ENCODE assay signal across 21 mouse cellular contexts in the genomic region with DNA sequence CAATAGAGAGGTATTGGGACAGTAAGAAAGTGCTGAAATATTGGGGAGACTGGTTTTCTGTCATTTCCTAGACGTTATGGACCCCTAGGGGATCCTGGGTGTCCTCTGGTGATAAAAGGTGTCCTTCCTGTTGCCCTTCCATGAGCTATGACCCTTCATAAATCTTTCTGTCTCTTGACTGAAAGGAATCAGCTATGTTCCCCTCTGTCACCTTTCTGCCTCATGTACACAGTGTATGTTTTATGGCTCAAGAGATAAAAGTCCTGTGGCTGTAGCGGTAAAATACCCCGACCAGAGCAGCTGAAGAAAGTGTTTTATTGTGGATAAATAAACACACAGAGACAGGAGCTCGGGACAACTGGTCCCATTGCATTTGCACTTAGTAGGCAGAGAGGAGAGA. TPM values are rescaled to one million over a fixed set of nuclear protein-coding genes. Genes with fewer than 3 reads are reported as not detected.
DNase-seq lines count a peak whose midpoint lies in the region; ATAC-seq and TF ChIP-seq lines count a peak whose summit lies in the region.
"Had no signal": no experiment of that assay in that cellular context is flagged by ENCODE, and none has a peak within 500 bp of the region (broad histone marks: within the 10 kb centered on the region; RNA-seq: fewer than 3 reads in every experiment).

No protein-coding gene starts in this region.

- TF ChIP-seq POLR2A in kidney, adult 2 months (IDR thresholded peaks at IDR 0.05; ENCODE audit: low read depth, low read length), result no peak

- no peaks in the 10 kb centered on the region for H3K9me3 ChIP-seq in intestine, embryonic 15.5 days
- no peaks in the 10 kb centered on the region for H3K9me3 ChIP-seq in liver, embryonic 16.5 days (replicated peaks; ENCODE audit: control insufficient read depth, low read length)
- H3K9me3 ChIP-seq: hindbrain, embryonic 15.5 days; limb, embryonic 15.5 days had no signal

- 16% methylated on average over 4 of the region's 4 CpGs for WGBS in kidney, adult 2 months
- 18% methylated on average over 4 of the region's 4 CpGs for WGBS in intestine, embryonic 15.5 days
- 23% methylated on average over 4 of the region's 4 CpGs for WGBS in liver, embryonic 16.5 days (ENCODE audit: insufficient replicate concordance)

- no peak for TF ChIP-seq CTCF in kidney, adult 2 months (conservative IDR thresholded peaks at IDR 0.05; ENCODE audit: insufficient read depth, insufficient read length, low read depth, low read length)

- DNase-seq in embryo, embryonic 11 days, result peak; percentile 17
- no peak for DNase-seq in embryo, embryonic 10.5 days (ENCODE audit: low spot score)
- no peak for DNase-seq in kidney, adult 2 months
- no peak for DNase-seq in kidney, adult 11 months
- no peak for DNase-seq in gastrocnemius, postnatal 14 days
- DNase-seq in lung, postnatal 14 days, result no peak
- DNase-seq: cerebellum, postnatal 14 days; gastrocnemius, postnatal 36 days; heart, postnatal 14 days; kidney, postnatal 10 days; lung, postnatal 4 days; thymus, adult 18-20 months had no signal

- H3K4me2 ChIP-seq in intestine, embryonic 15.5 days (replicated peaks), result peak overlapping the region; percentile 34
- peak overlapping the region; percentile 6; the same call in 1 of the 2 replicates for H3K4me2 ChIP-seq in liver, embryonic 16.5 days (ENCODE audit: low read depth, low read length)
- H3K4me2 ChIP-seq: hindbrain, embryonic 15.5 days; limb, embryonic 15.5 days; midbrain, embryonic 11.5 days; neural tube, embryonic 13.5 days had no signal

- intact Hi-C loops in gastrocnemius, postnatal 14 days (cut with DNase I; ENCODE audit: low total_unique reads), result no loop called here

- peak overlapping the region; percentile 11 for H3K27ac ChIP-seq in kidney, adult 2 months (ENCODE audit: insufficient read depth, low read depth, low read length)
- H3K27ac ChIP-seq in intestine, embryonic 15.5 days, result peak overlapping the region; percentile 39
- H3K27ac ChIP-seq in liver, embryonic 16.5 days (ENCODE audit: low read length), result peak overlapping the region; percentile 50
- H3K27ac ChIP-seq: hindbrain, embryonic 15.5 days; limb, embryonic 15.5 days; neural tube, embryonic 13.5 days had no signal

- H3K36me3 ChIP-seq in kidney, adult 2 months (ENCODE audit: control insufficient read depth, insufficient read depth, low read length), result no peaks in the 10 kb centered on the region
- H3K36me3 ChIP-seq in intestine, embryonic 15.5 days, result no peaks in the 10 kb centered on the region
- H3K36me3 ChIP-seq in liver, embryonic 16.5 days (ENCODE audit: control insufficient read depth, insufficient read depth), result no peaks in the 10 kb centered on the region
- H3K36me3 ChIP-seq: hindbrain, embryonic 15.5 days; neural tube, embryonic 13.5 days had no signal

- H3K4me1 ChIP-seq in kidney, adult 2 months (ENCODE audit: control insufficient read depth, insufficient read depth, low read length), result peaks cover 62% of the 10 kb centered on the region
- H3K4me1 ChIP-seq in intestine, embryonic 15.5 days (replicated peaks), result peaks cover 53% of the 10 kb centered on the region
- peaks cover 3% of the 10 kb centered on the region for H3K4me1 ChIP-seq in liver, embryonic 16.5 days (ENCODE audit: control insufficient read depth, low read depth, low read length)

- no peak overlapping the region for H3K9ac ChIP-seq in intestine, embryonic 15.5 days
- H3K9ac ChIP-seq in liver, embryonic 16.5 days (ENCODE audit: low read depth, low read length), result no peak overlapping the region
- H3K9ac ChIP-seq: hindbrain, embryonic 15.5 days; limb, embryonic 15.5 days; neural tube, embryonic 13.5 days had no signal

- no peak overlapping the region for H3K4me3 ChIP-seq in kidney, adult 2 months (ENCODE audit: insufficient read depth, low read depth, low read length)
- no peak overlapping the region for H3K4me3 ChIP-seq in intestine, embryonic 15.5 days (replicated peaks)
- H3K4me3 ChIP-seq in liver, embryonic 16.5 days (ENCODE audit: low read depth, low read length), result no peak overlapping the region
- H3K4me3 ChIP-seq: erythroblast, embryonic 14.5 days; hindbrain, embryonic 15.5 days; limb, embryonic 15.5 days; neural tube, embryonic 13.5 days had no signal

- ATAC-seq in intestine, embryonic 15.5 days, result peak; percentile 64
- ATAC-seq in liver, embryonic 16.5 days (ENCODE audit: low read depth), result no peak
- ATAC-seq: forebrain, embryonic 14.5 days had no signal

- no peaks in the 10 kb centered on the region for H3K27me3 ChIP-seq in kidney, adult 2 months (replicated peaks; ENCODE audit: control insufficient read depth, insufficient read depth, low read length)
- H3K27me3 ChIP-seq in intestine, embryonic 15.5 days (replicated peaks), result no peaks in the 10 kb centered on the region
- H3K27me3 ChIP-seq in liver, embryonic 16.5 days (ENCODE audit: control insufficient read depth, insufficient read depth, low read depth, low read length), result peaks cover 9% of the 10 kb centered on the region
- H3K27me3 ChIP-seq: hindbrain, embryonic 15.5 days; limb, embryonic 15.5 days; neural tube, embryonic 13.5 days had no signal

RNA-seq across cellular contexts. Expression of a gene that starts 5.2 kb away (rescaled TPM):
- polyA plus RNA-seq in kidney, adult 2 months (2012; rRNA removed), result 15.9 and 20.2 TPM in 2 replicates
- 61.7 and 63.0 TPM in 2 replicates for polyA plus RNA-seq in intestine, embryonic 15.5 days (2015; fragmentation: Nextera tagmentation; extraction: Ambion mirVana)
- 8.5 and 10.3 TPM in 2 replicates for polyA plus RNA-seq in liver, embryonic 16.5 days (2015; fragmentation: Nextera tagmentation; extraction: Ambion mirVana)
- total RNA-seq in gastrocnemius, postnatal 14 days (2021), result 10 to 100 TPM; 27.5 to 30.2 TPM
- total RNA-seq: MEL had no signal
- polyA plus RNA-seq: erythroblast, embryonic 14.5 days had no signal
